Mouse (Mus musculus) testis, adult 2 months (tissue): ENCODE measurements at regions not wholly inside any gene's neighbourhood (a gene's known extent, or its start where the extent isn't known, plus 50 kb on each side); places are given as distances from the start of the nearest gene placed in this dataset.

Source experiments
- CTCF ChIP-seq: fragments of 200-500 bp; IDR thresholded peaks from 2 replicates; pipeline ENCODE4 v1.5.1; 2012; ENCODE audit warnings: low read depth, mild to moderate bottlenecking, inconsistent platforms, low read length, moderate library complexity; ENCODE audit not compliant: control insufficient read depth, insufficient read depth, insufficient replicate concordance
- POLR2A ChIP-seq: fragments of 200-500 bp; IDR thresholded peaks from 2 replicates; pipeline ENCODE4 v1.6.1; 2012; ENCODE audit warnings: low read depth, mild to moderate bottlenecking, inconsistent platforms, low read length, moderate library complexity; ENCODE audit not compliant: control insufficient read depth

GRCm38 (mm10) chr1:77082410-77082809 is 432.5 kb downstream of the Epha4 start:
- TF ChIP-seq CTCF (no peak), POLR2A (no peak)
